Mouse (Mus musculus): ENCODE data around the gene Pdk4.

Pdk4 gene

DNA sequence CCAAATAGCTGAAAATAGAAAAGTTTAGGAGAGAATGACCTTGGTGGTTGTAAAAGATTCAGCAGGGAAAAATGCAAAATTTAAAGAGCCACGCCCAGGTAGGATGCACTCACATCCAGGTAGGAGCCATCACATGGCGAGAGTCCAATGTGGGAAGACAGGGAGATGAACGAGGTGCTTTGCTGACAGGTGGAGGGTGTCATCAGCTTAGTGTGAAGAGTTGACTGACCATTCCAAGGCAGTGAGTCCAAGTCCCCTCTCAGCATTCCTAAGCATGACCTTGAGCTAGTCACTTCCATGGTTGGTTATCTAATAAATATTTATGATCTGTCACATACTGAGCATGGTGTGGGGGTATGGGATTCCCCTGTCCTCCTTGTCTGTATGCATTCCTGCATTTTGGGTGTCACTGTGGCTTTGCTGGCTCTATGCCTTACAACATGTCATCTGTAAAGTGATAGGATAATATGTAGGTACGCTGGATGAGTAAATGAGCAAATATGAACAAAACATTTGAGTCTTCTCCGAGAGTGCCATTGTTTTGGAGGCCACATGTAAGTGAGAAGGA is 51.7 kb downstream of the Pdk4 start:
- DNase-seq (ENCODE audit: low read depth, low spot score): no peak

DNA sequence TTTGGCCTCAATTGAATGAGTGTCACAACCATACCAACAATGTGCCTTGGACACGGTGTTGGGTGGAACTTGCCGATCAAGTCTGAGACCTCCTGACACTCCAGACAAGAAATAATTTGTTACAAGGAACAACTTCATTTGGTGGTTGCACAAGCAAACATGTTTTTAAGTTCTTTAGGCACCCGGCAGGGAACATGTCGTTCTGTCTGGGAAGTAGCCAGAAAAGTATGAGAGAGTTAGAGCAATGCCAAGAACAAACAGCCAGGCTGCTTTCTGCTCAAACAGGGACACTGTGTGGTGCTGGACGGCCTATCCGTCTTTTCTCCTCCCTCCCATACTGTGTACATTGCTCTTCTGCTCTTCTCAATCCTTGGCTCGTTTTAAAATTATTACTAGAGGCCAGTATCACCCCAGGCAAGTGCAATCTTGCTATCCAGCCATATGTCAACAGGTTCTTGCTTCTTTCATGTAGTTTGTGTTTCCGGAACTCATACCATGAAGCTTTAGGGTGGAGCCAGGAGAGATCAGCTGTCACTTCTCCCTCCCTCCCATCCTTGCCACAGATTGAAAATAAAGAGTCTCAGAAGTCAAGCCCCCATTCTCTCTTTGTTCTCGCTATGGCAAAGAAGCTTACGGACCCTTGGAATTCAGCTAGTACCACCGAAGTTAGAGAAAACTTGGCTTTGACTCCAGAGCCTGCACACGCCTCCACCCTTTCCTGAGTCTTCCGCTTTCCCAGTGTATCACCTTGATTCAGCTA is 52.8 kb downstream of the Pdk4 start:
- DNase-seq (ENCODE audit: low read depth, low spot score): no peak

DNA sequence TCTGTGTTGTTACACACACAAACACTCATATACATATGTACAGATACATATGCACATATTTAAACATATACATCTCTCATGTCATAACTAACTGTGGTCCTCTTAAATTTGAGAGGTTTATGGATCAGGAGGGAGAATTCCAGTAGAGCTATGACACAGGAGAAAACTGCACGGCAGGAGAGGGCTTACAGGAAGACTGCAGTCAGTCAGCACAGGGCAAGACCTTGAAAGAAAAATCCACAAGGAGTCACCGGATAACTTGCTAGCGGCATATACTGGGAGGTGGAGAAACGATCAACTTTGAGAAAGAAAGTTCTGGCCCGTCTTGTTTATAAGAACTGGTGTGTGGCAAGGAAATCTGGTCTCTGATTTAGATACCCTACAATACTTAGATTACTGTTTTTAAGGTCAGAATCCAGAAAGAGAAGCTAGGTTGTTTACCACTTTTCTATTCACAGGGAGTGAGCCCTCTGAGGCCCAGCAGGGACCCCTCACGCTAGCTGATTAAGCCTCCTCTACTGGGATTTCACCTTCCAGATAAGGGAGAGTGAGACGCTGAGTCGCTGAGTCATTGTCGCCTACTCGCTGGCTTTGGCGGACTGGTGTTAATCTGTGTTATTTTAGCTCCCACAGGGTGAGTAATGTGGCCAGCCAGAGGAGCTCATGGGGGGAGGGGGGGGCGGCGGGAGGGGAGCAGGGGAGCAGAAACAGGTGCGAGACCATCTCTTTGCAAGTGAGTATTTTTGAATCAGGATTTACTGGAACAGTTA is 53.6 kb downstream of the Pdk4 start:
- DNase-seq (ENCODE audit: low read depth, low spot score): no peak

DNA sequence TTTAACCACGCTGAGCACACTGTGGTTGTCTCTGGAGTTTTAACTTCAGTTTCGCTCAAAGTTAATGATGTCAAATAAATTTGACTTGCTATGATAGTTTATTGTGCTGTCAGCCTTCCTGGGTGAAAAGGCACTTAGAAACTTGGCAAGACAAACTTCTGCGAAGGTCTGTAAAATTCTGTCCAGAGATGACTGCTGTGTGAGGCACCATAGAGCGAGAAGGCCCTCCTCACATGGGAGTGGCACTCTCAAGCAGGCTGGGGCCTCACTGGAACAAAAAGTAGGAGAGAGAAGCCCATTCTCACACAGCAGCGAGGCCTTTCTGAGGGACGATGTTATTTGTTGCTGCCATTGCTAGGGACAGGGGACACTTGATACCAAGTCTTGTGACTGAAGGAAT is 54.9 kb downstream of the Pdk4 start:
- DNase-seq (ENCODE audit: low read depth, low spot score): no peak

DNA sequence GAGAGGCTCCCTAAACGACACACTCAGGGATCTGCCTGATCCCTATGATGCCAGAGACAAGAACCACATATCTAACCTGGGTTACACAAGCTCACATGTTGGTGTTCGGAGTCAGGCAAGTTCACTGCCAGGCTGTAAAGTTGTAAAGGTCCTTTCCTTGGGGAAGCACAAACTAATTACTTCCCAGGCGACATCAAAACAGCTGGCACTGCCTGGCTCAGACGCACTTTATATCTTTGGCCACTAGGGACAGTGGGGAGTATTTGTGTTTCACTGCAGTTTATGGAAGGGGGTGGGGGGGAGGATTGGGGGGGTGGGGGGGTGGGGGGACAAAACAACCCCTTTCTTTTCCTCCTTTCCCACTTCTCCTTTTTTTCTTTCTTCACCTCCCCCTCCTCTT is 58.4 kb downstream of the Pdk4 start:
- no peak for DNase-seq (ENCODE audit: low read depth, low spot score)

DNA sequence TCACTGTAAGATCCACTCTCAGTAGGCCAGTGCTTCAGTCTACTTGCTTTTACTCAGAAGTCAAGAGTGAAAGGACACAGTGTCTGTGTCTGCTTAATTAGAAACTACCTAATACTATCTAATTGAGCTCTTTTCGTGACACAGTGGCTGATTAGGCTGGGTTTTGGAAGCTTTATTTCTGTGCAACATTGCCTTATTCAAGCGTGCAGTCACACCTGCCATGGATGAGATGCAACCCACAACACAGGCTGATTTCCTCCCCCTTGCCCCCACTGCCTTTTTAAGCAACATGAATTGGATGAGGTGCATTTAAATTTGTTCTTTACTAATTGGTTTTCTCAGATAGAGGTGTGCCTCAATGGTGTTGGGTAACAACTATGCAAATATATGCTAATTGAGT is 62.2 kb downstream of the Pdk4 start:
- DNase-seq (ENCODE audit: low read depth, low spot score): no peak

Measured in WW6 (cell line).